Mouse (Mus musculus) kidney, adult 2 months (tissue): Measurements from ENCODE around the gene Tbx6.
"Not testable (repeated sequence)": the region's sequence is repeated elsewhere in the genome, so short reads cannot be mapped to it uniquely, and the experiment has no call there.

ENCODE experiments used
- CTCF ChIP-seq: fragments of 200-500 bp; conservative IDR thresholded peaks from 2 replicates; pipeline ENCODE4 v1.5.1; 2011; ENCODE audit warnings: low read depth, mild to moderate bottlenecking, control low read depth, low read length, moderate library complexity, mixed read lengths; ENCODE audit not compliant: insufficient read depth, insufficient read length
- POLR2A ChIP-seq: fragments of 200-500 bp; IDR thresholded peaks from one replicate; pipeline ENCODE4 v1.6.1; 2011; ENCODE audit warnings: low read depth, low read length, control low read depth

DNA sequence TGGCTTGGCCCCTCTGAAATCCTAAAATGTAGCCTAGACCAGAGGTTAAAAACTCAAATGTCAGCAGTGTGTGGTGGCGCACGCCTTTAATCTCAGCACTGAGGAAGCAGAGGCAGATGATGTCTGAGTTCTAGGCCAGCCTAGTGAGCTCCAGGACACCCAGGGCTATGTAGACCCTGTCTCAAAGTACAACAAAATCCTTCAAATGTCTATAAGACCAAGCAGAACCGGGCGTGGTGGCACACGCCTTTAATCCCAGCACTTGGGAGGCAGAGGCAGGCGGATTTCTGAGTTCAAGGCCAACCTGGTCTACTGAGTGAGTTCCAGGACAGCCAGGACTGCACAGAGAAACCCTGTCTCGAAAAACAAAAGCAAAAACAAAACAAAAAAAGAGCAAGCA lies 2.2 kb upstream of the Tbx6 start:
- TF ChIP-seq CTCF, POLR2A: not testable (repeated sequence)
